Mouse (Mus musculus): ENCODE measurements around the gene Ccdc122. TPM values are rescaled to one million over a fixed set of nuclear protein-coding genes. Genes with fewer than 3 reads are reported as not detected.
A peak's percentile ranks its signal among the peaks of the same experiment; 100 is the strongest.

Gene Ccdc122
- polyA plus RNA-seq, 1 experiment, result 0.48 TPM

- WGBS, result 96% methylated on average over 5 of the region's 5 CpGs
- Histone ChIP-seq H3K36me3 (ENCODE audit: control insufficient read depth, insufficient read depth, low read length) (no peaks in the 10 kb centered on the region), H3K27ac (ENCODE audit: insufficient read depth, low read depth, low read length) (no peak overlapping the region), H3K4me1 (ENCODE audit: control insufficient read depth, insufficient read depth, low read length) (no peaks in the 10 kb centered on the region), H3K27me3 (replicated peaks; ENCODE audit: control insufficient read depth, insufficient read depth, low read length) (no peaks in the 10 kb centered on the region), H3K4me3 (ENCODE audit: insufficient read depth, low read depth, low read length) (no peak overlapping the region)
- no peak for TF ChIP-seq CTCF (conservative IDR thresholded peaks at IDR 0.05; ENCODE audit: insufficient read depth, insufficient read length, low read depth, low read length)
- TF ChIP-seq POLR2A (IDR thresholded peaks at IDR 0.05; ENCODE audit: low read depth, low read length), result no peak
- no peak for DNase-seq
These were observed 94.0 kb downstream of the Ccdc122 start for GRCm38 (mm10) chr14:77130612-77131011.

- H3K27me3 ChIP-seq (replicated peaks; ENCODE audit: control insufficient read depth, insufficient read depth, low read length), result no peaks in the 10 kb centered on the region
- H3K27ac ChIP-seq (ENCODE audit: insufficient read depth, low read depth, low read length), result no peak overlapping the region
- TF ChIP-seq POLR2A (IDR thresholded peaks at IDR 0.05; ENCODE audit: low read depth, low read length) (no peak), CTCF (conservative IDR thresholded peaks at IDR 0.05; ENCODE audit: insufficient read depth, insufficient read length, low read depth, low read length) (no peak)
These were observed 100.4 kb downstream of the Ccdc122 start for GRCm38 (mm10) chr14:77136936-77137335.

GRCm38 (mm10) chr14:77141324-77142282, 105.0 kb downstream of the Ccdc122 start:
- 26% methylated on average over 17 of the region's 17 CpGs for WGBS
- DNase-seq, result peak; percentile 70
- no peaks in the 10 kb centered on the region for H3K27me3 ChIP-seq (replicated peaks; ENCODE audit: control insufficient read depth, insufficient read depth, low read length)
- peaks cover 3% of the 10 kb centered on the region; the same call in 1 of the 2 replicates for H3K4me1 ChIP-seq (ENCODE audit: control insufficient read depth, insufficient read depth, low read length)
- H3K4me3 ChIP-seq (ENCODE audit: insufficient read depth, low read depth, low read length), result no peak overlapping the region
- no peaks in the 10 kb centered on the region for H3K36me3 ChIP-seq (ENCODE audit: control insufficient read depth, insufficient read depth, low read length)
- H3K27ac ChIP-seq (ENCODE audit: insufficient read depth, low read depth, low read length), result no peak overlapping the region
- no peak for TF ChIP-seq CTCF (conservative IDR thresholded peaks at IDR 0.05; ENCODE audit: insufficient read depth, insufficient read length, low read depth, low read length)
- no peak for TF ChIP-seq POLR2A (IDR thresholded peaks at IDR 0.05; ENCODE audit: low read depth, low read length)

More at GRCm38 (mm10) chr14:77136936-77137335, 100.4 kb downstream of the Ccdc122 start:
- 63% methylated on average over 6 of the region's 6 CpGs for WGBS
- H3K4me1 ChIP-seq (ENCODE audit: control insufficient read depth, insufficient read depth, low read length), result peaks cover 3% of the 10 kb centered on the region; the same call in 1 of the 2 replicates
- no peak overlapping the region for H3K4me3 ChIP-seq (ENCODE audit: insufficient read depth, low read depth, low read length)
- DNase-seq, result no peak
- H3K36me3 ChIP-seq (ENCODE audit: control insufficient read depth, insufficient read depth, low read length), result no peaks in the 10 kb centered on the region

GRCm38 (mm10) chr14:77145103-77145502, 108.5 kb downstream of the Ccdc122 start:
- Histone ChIP-seq H3K27ac (ENCODE audit: insufficient read depth, low read depth, low read length) (no peak overlapping the region), H3K4me1 (ENCODE audit: control insufficient read depth, insufficient read depth, low read length) (no peaks in the 10 kb centered on the region), H3K27me3 (replicated peaks; ENCODE audit: control insufficient read depth, insufficient read depth, low read length) (no peaks in the 10 kb centered on the region), H3K4me3 (ENCODE audit: insufficient read depth, low read depth, low read length) (no peak overlapping the region), H3K36me3 (ENCODE audit: control insufficient read depth, insufficient read depth, low read length) (no peaks in the 10 kb centered on the region)
- 83% methylated on average over 4 of the region's 4 CpGs for WGBS
- DNase-seq, result no peak
- TF ChIP-seq POLR2A (IDR thresholded peaks at IDR 0.05; ENCODE audit: low read depth, low read length), result no peak
- no peak for TF ChIP-seq CTCF (conservative IDR thresholded peaks at IDR 0.05; ENCODE audit: insufficient read depth, insufficient read length, low read depth, low read length)

- no peak for DNase-seq
- 98% methylated on average over 1 of the region's 1 CpGs for whole genome bisulfite sequencing
- H3K4me3 ChIP-seq (ENCODE audit: insufficient read depth, low read depth, low read length), result no peak overlapping the region
- H3K36me3 ChIP-seq (ENCODE audit: control insufficient read depth, insufficient read depth, low read length), result no peaks in the 10 kb centered on the region
- no peaks in the 10 kb centered on the region for H3K4me1 ChIP-seq (ENCODE audit: control insufficient read depth, insufficient read depth, low read length)
- H3K27ac ChIP-seq (ENCODE audit: insufficient read depth, low read depth, low read length), result no peak overlapping the region
- H3K27me3 ChIP-seq (replicated peaks; ENCODE audit: control insufficient read depth, insufficient read depth, low read length), result no peaks in the 10 kb centered on the region
- TF ChIP-seq CTCF (conservative IDR thresholded peaks at IDR 0.05; ENCODE audit: insufficient read depth, insufficient read length, low read depth, low read length) (no peak), POLR2A (IDR thresholded peaks at IDR 0.05; ENCODE audit: low read depth, low read length) (no peak)
These were observed 111.1 kb downstream of the Ccdc122 start for GRCm38 (mm10) chr14:77147635-77148034.

GRCm38 (mm10) chr14:77150556-77150955, 114.0 kb downstream of the Ccdc122 start:
- peak; percentile 68 for DNase-seq
- Histone ChIP-seq H3K4me3 (ENCODE audit: insufficient read depth, low read depth, low read length) (no peak overlapping the region), H3K27me3 (replicated peaks; ENCODE audit: control insufficient read depth, insufficient read depth, low read length) (no peaks in the 10 kb centered on the region), H3K36me3 (ENCODE audit: control insufficient read depth, insufficient read depth, low read length) (no peaks in the 10 kb centered on the region), H3K27ac (ENCODE audit: insufficient read depth, low read depth, low read length) (no peak overlapping the region), H3K4me1 (ENCODE audit: control insufficient read depth, insufficient read depth, low read length) (no peaks in the 10 kb centered on the region)
- 53% methylated on average over 6 of the region's 6 CpGs for WGBS
- no peak for TF ChIP-seq CTCF (conservative IDR thresholded peaks at IDR 0.05; ENCODE audit: insufficient read depth, insufficient read length, low read depth, low read length)
- TF ChIP-seq POLR2A (IDR thresholded peaks at IDR 0.05; ENCODE audit: low read depth, low read length), result no peak

- H3K4me3 ChIP-seq (ENCODE audit: insufficient read depth, low read depth, low read length), result no peak overlapping the region
- no peak for DNase-seq
- 86% methylated on average over 7 of the region's 7 CpGs for WGBS
- H3K27ac ChIP-seq (ENCODE audit: insufficient read depth, low read depth, low read length), result no peak overlapping the region
- H3K27me3 ChIP-seq (replicated peaks; ENCODE audit: control insufficient read depth, insufficient read depth, low read length), result no peaks in the 10 kb centered on the region
- H3K36me3 ChIP-seq (ENCODE audit: control insufficient read depth, insufficient read depth, low read length), result no peaks in the 10 kb centered on the region
- TF ChIP-seq CTCF (conservative IDR thresholded peaks at IDR 0.05; ENCODE audit: insufficient read depth, insufficient read length, low read depth, low read length), result no peak
- TF ChIP-seq POLR2A (IDR thresholded peaks at IDR 0.05; ENCODE audit: low read depth, low read length), result no peak
- no peaks in the 10 kb centered on the region for H3K4me1 ChIP-seq (ENCODE audit: control insufficient read depth, insufficient read depth, low read length)
These were observed 114.9 kb downstream of the Ccdc122 start for GRCm38 (mm10) chr14:77151431-77151830.

Measured in kidney, adult 2 months (tissue).